Mouse (Mus musculus) olfactory bulb, adult 2 months (tissue): ENCODE measurements around the gene Cend1.

Source experiments
- CTCF ChIP-seq: fragments of 200-500 bp; IDR thresholded peaks from 2 replicates; pipeline ENCODE4 v1.5.1; 2012; ENCODE audit warnings: low read depth, mild to moderate bottlenecking, low read length, moderate library complexity; ENCODE audit not compliant: insufficient read depth
- POLR2A ChIP-seq: fragments of 200-500 bp; IDR thresholded peaks from 2 replicates; pipeline ENCODE4 v1.6.1; 2012; ENCODE audit warnings: mild to moderate bottlenecking, low read depth, low read length, moderate library complexity; ENCODE audit not compliant: insufficient read depth

GRCm38 (mm10) chr7:141379584-141379983 is 49.7 kb downstream of the Cend1 start:
- no peak for TF ChIP-seq CTCF
- TF ChIP-seq POLR2A = no peak
